Mouse (Mus musculus): ENCODE measurements at regions not wholly inside any gene's neighbourhood (a gene's known extent, or its start where the extent isn't known, plus 50 kb on each side); places are given as distances from the start of the nearest gene placed in this dataset.
A peak's percentile ranks its signal among the peaks of the same experiment; 100 is the strongest.

DNA sequence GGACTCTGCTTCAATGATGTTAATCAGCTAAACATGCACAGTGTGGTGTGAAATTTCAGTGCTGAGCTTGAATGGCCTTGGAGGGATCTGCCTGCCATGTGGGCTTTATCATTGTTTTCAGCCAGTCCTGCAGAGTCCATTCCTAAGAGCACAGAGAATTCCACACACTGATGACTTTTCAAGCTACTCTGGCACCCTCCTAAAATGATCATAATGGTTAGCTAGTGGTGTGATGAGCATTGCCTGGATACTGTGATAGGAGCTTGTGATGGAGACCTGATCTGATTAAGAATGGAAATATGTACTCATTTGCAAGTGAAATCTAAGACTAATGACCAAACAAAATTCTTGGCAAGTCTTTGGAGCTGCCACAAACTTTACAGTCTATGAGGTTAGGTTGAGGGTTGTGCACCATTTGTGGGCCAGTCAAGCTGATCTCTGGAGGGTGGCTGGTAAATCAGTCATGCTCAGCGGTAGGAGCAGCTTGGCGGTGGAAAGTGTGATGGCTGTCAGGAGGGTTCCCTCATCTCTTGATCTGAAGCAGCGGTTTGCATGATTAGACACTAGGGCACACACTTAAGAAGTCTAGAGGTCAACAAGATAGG lies 91.0 kb upstream of the Cep162 start:
- DNase-seq (ENCODE audit: low read depth, low spot score) = no peak

- no peak for DNase-seq (ENCODE audit: low read depth, low spot score)
These were observed 86.1 kb upstream of the Cep162 start for GRCm38 (mm10) chr9:87341438-87341837.

- peak; percentile 68 for DNase-seq (ENCODE audit: low read depth, low spot score)
These were observed 71.3 kb upstream of the Cep162 start for GRCm38 (mm10) chr9:87326374-87327295.

DNA sequence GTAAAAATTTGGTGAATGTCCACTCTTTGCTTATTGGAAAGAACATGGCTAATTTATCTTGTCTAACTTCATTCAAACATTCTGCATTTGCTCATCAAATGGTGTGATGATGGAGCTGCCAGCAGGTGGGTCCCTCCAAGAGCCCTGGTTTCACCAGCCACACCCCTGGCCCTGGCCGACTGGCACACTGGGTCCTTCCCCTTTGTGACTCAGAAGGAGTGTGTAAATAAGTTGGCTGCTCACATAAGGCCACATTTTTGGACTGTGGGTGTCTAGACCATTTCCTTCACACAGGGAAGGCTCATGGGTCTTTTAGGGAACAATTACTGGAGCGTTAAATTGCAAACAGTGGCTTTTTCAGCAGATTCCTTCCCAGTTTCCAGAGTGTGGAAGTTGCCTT lies 68.4 kb upstream of the Cep162 start:
- DNase-seq (ENCODE audit: low read depth, low spot score) = peak; percentile 23

DNA sequence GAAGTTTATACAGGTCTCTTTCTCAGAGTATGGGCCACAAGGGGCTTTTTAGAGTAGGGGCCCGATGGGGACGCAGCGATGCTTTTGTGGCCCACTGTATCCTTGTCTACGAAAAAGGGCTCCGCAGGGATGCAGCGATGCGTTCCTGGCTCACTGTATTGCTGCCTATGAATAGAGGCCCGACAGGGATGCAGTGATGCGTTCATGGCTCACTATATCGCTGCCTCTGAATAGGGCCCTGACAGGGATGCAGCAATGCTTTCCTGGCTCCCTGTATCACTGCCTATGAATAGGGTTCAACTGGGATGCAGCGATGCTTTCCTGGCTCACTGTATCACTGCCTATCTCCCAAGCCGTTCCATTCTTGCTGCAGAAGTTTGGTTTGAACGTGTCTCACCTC lies 65.4 kb upstream of the Cep162 start:
- no peak for DNase-seq (ENCODE audit: low read depth, low spot score)

DNA sequence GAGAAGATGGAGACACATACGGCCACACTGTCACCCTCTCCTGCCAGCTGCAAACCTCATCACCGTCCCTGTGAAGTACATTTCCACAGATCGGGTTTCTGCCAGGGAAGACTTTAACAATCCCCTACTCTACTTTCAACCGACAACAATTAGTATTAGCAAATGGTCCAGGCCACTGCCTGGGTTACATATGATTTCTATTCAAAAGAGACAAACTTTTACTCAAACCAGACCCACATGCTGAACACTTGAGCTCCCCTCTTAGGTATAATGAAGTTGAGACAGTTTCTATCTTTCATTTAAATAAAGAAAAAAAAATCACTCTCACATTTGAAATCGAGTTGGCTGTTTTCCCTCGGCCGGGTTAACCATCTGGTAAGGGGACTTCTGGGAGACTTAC lies 63.4 kb upstream of the Cep162 start:
- DNase-seq (ENCODE audit: low read depth, low spot score) = no peak

DNA sequence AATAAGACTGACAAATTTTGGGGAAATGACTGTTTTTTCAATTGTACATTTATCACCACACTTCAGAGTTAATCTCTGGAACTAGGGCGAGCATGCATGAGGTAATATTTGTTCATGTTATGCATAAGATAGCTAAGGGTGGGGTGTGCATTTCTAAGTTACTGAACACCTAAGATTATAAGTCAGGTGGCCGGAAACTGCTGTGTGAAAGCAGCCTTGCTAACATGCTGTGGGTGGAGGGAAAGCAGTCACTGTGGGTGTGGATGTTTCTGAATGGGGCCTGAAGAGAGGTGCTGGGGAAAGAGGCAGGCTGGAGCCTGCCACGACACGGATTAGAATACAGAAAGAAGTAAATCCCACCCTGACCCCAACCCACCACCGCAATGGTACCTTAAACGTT lies 54.8 kb upstream of the Cep162 start:
- no peak for DNase-seq (ENCODE audit: low read depth, low spot score)
